Mouse (Mus musculus) megakaryocyte, embryonic 14.5 days (primary cell): ENCODE measurements around the gene Edem1.

Experiments used
- FLI1 ChIP-seq: IDR thresholded peaks from 2 replicates; pipeline ENCODE4 v1.6.1; 2012; ENCODE audit warnings: low read length, inconsistent platforms, mixed read lengths
- GATA1 ChIP-seq: IDR thresholded peaks from 3 replicates; pipeline ENCODE4 v1.6.1; 2012; ENCODE audit warnings: mixed read lengths, low read length, inconsistent platforms, borderline replicate concordance

GRCm38 (mm10) chr6:108808786-108809185 lies 19.7 kb upstream of the Edem1 start:
- no peak for TF ChIP-seq GATA1
- TF ChIP-seq FLI1, result no peak
